Mouse (Mus musculus) CD4-positive, CD25-positive, alpha-beta regulatory T cell, adult 9 weeks (primary cell): ENCODE measurements around the gene Kctd7. TPM values are rescaled to one million over a fixed set of nuclear protein-coding genes. Genes with fewer than 3 reads are reported as not detected.

Source experiments
- polyA plus RNA-seq: library from polyadenylated mRNA; unstranded; fragments of 100-300 nt; shearing (Covaris generic); gene quantifications from one replicate; pipeline ENCODE4 v1.2.1, GENCODE M21; 2017

The Kctd7 gene
- polyA plus RNA-seq, result 7.8 TPM

GRCm38 (mm10) chr5:130144334-130145312, at the start of gene Kctd7:
Gene Kctd7, plus strand, starts transcription at chr5:130144861.

GRCm38 (mm10) chr5:130171423-130171954, 26.8 kb downstream of the Kctd7 start, which contains the start of gene Rabgef1:
Gene Rabgef1, plus strand, starts transcription at chr5:130171798.

Other genes with a start within 250 kb of the Kctd7 start
- 1.3 TPM for gene Zbed5, start 249.1 kb upstream of the Kctd7 start, polyA plus RNA-seq
- 0.33 TPM for gene Phkg1, start 246.3 kb upstream of the Kctd7 start, polyA plus RNA-seq
- gene Nupr1l, start 236.3 kb upstream of the Kctd7 start, polyA plus RNA-seq, result not detected
- 5.5 TPM for gene Vkorc1l1, start 202.9 kb upstream of the Kctd7 start, polyA plus RNA-seq
- 58.3 TPM for gene Gusb, start 141.8 kb upstream of the Kctd7 start, polyA plus RNA-seq
- 97.4 TPM for gene Asl, start 115.6 kb upstream of the Kctd7 start, polyA plus RNA-seq
- gene Crcp, start 115.6 kb upstream of the Kctd7 start, polyA plus RNA-seq, result 56.1 TPM
- 1.7 TPM for gene Tpst1, start 71.5 kb upstream of the Kctd7 start, polyA plus RNA-seq
- 40.9 TPM for gene Rabgef1, start 26.9 kb downstream of the Kctd7 start, polyA plus RNA-seq
- gene Tmem248, start 72.2 kb downstream of the Kctd7 start, polyA plus RNA-seq, result 7.8 TPM
- gene Sbds, start 110.7 kb downstream of the Kctd7 start, polyA plus RNA-seq, result 120 TPM
- 47.9 TPM for gene Tyw1, start 110.8 kb downstream of the Kctd7 start, polyA plus RNA-seq
- not detected for gene Caln1, start 224.6 kb downstream of the Kctd7 start, polyA plus RNA-seq
- gene A330070K13Rik, start 239.8 kb downstream of the Kctd7 start, polyA plus RNA-seq, result not detected